Mouse (Mus musculus) heart, adult 2 months (tissue): Measurements from ENCODE around the gene Akr1b3. TPM values are rescaled to one million over a fixed set of nuclear protein-coding genes. Genes with fewer than 3 reads are reported as not detected.

ENCODE experiments used
- DNase-seq, 2 experiments: peaks; one replicate each; pipeline ENCODE4 v3.0.0; 2021
- H3K27ac ChIP-seq: fragments of 200-600 bp; 2 replicates; pipeline ENCODE4 v1.8.1; 2022
- H3K27me3 ChIP-seq: fragments of 200-500 bp; 2 replicates; pipeline ENCODE4 v1.6.1; 2012; ENCODE audit warnings: mild to moderate bottlenecking, low read length, inconsistent platforms, mixed read lengths; ENCODE audit not compliant: control insufficient read depth, insufficient read depth
- H3K36me3 ChIP-seq: fragments of 200-500 bp; 2 replicates; pipeline ENCODE4 v1.6.1; 2012; ENCODE audit warnings: low read length, inconsistent platforms; ENCODE audit not compliant: control insufficient read depth, insufficient read depth
- H3K4me1 ChIP-seq: fragments of 200-500 bp; 2 replicates; pipeline ENCODE4 v1.6.1; 2011; ENCODE audit warnings: low read length; ENCODE audit not compliant: control insufficient read depth, insufficient read depth
- H3K4me3 ChIP-seq: fragments of 200-600 bp; 2 replicates; pipeline ENCODE4 v1.8.1; 2022
- H3K79me2 ChIP-seq: fragments of 200-500 bp; replicated peaks from 2 replicates; pipeline ENCODE4 v1.6.1; 2012; ENCODE audit warnings: mild to moderate bottlenecking, inconsistent platforms, low read length, moderate library complexity, mixed read lengths; ENCODE audit not compliant: control insufficient read depth, insufficient read depth
- H3K9ac ChIP-seq: fragments of 200-500 bp; 2 replicates; pipeline ENCODE4 v1.6.1; 2012; ENCODE audit warnings: low read depth, mild to moderate bottlenecking, control low read depth, inconsistent platforms, low read length, mixed read lengths
- CTCF ChIP-seq: fragments of 200-600 bp; IDR thresholded peaks from 2 replicates; pipeline ENCODE4 v1.8.1; 2022; ENCODE audit warnings: antibody characterized with exemption, mild to moderate bottlenecking, moderate library complexity
- EP300 ChIP-seq: fragments of 200-500 bp; IDR thresholded peaks from 2 replicates; pipeline ENCODE4 v1.6.1; 2011; ENCODE audit warnings: low read depth, low read length, control low read depth; ENCODE audit not compliant: insufficient read depth
- POLR2A ChIP-seq: fragments of 200-500 bp; IDR thresholded peaks from 2 replicates; pipeline ENCODE4 v1.6.1; 2011; ENCODE audit warnings: mild to moderate bottlenecking, low read depth, low read length, control low read depth; ENCODE audit not compliant: insufficient read depth
- WGBS: fragments of 180-500 bp; shearing (Covaris S2); methylation state at CpG from one replicate; pipeline ENCODE4 v1.1.7; 2018; 5-methylcytosine and 5-hydroxymethylcytosine counted together
- intact Hi-C: fragments of 180-260 bp; cut with DNase I; formaldehyde crosslinking; loops from one replicate; pipeline ENCODE4 v1.15.1; 2025
- polyA plus RNA-seq: library from polyadenylated mRNA; depleted of rRNA; stranded (reverse); fragments of >200 nt; gene quantifications from 2 replicates; pipeline ENCODE4 v1.2.3, GENCODE M21; 2012; rRNA removed
- total RNA-seq, 2 experiments: library from RNA; stranded (reverse); gene quantifications; 2 replicates each; pipeline ENCODE4 v1.2.3; 2021

The Akr1b3 gene
- total and polyA plus RNA-seq, 3 experiments = 266 to 352 (median 282) TPM

GRCm38 (mm10) chr6:34258546-34258945, 58.7 kb downstream of the Akr1b3 start:
- no peaks in the 10 kb centered on the region for H3K36me3 ChIP-seq
- no peak overlapping the region for H3K4me3 ChIP-seq
- intact Hi-C loops = no loop called here
- no peaks in the 10 kb centered on the region for H3K4me1 ChIP-seq
- H3K27ac ChIP-seq = no peak overlapping the region
- no peaks in the 10 kb centered on the region for H3K79me2 ChIP-seq
- TF ChIP-seq CTCF (no peak), EP300 (no peak), POLR2A (no peak)
- DNase-seq = no peak
- WGBS = 84% methylated on average over 5 of the region's 5 CpGs
- no peaks in the 10 kb centered on the region for H3K27me3 ChIP-seq
- no peak overlapping the region for H3K9ac ChIP-seq

Other genes with a start within 250 kb of the Akr1b3 start
- gene Slc35b4, start 140.4 kb downstream of the Akr1b3 start, total RNA-seq = 1 to 10 TPM; 8.0 to 8.5 TPM
- gene Slc35b4, start 140.4 kb downstream of the Akr1b3 start, polyA plus RNA-seq = 10.6 and 18.4 TPM in 2 replicates
- gene Akr1b8, start 36.6 kb upstream of the Akr1b3 start, total RNA-seq = 1 to 10 TPM; 3.3 to 3.5 TPM
- gene Akr1b8, start 36.6 kb upstream of the Akr1b3 start, polyA plus RNA-seq = 4.2 and 4.8 TPM in 2 replicates
- 10 to 100 TPM; 53.8 to 63.5 TPM for gene Akr1b10, start 66.7 kb upstream of the Akr1b3 start, total RNA-seq
- gene Akr1b10, start 66.7 kb upstream of the Akr1b3 start, polyA plus RNA-seq = 50.5 and 89.4 TPM in 2 replicates
- gene Akr1b7, start 94.9 kb upstream of the Akr1b3 start, total RNA-seq = not detected
- not detected in 2 replicates for gene Akr1b7, start 94.9 kb upstream of the Akr1b3 start, polyA plus RNA-seq
- gene Bpgm, start 158.7 kb upstream of the Akr1b3 start, total RNA-seq = 100 to 1,000 TPM in 1 of 2 experiments, 10 to 100 TPM in 1; 38.6 to 148 TPM
- gene Bpgm, start 158.7 kb upstream of the Akr1b3 start, polyA plus RNA-seq = 19.9 and 72.4 TPM in 2 replicates